Mouse (Mus musculus) forebrain, embryonic 15.5 days (tissue): ENCODE measurements around the gene Pink1. TPM values are rescaled to one million over a fixed set of nuclear protein-coding genes. Genes with fewer than 3 reads are reported as not detected.

Source experiments
- ATAC-seq: fragments of 200-750 bp; cut with Nextera tagmentation; replicated peaks from 2 replicates; pipeline ENCODE4 v1.8.0; 2017; ENCODE audit warnings: mild to moderate bottlenecking, moderate TSS enrichment, moderate library complexity
- H3K27ac ChIP-seq: fragments of 300-500 bp; sonication (generic); replicated peaks from 2 replicates; pipeline ENCODE4 v1.5.1; 2015; ENCODE audit warnings: mild to moderate bottlenecking, inconsistent platforms
- H3K27me3 ChIP-seq: fragments of 300-500 bp; sonication (generic); 2 replicates; pipeline ENCODE4 v1.6.1; 2015; ENCODE audit warnings: inconsistent platforms
- H3K36me3 ChIP-seq: fragments of 300-500 bp; sonication (generic); 2 replicates; pipeline ENCODE4 v1.6.1; 2015; ENCODE audit warnings: mild to moderate bottlenecking, inconsistent platforms
- H3K4me1 ChIP-seq: fragments of 300-500 bp; sonication (generic); 2 replicates; pipeline ENCODE4 v1.6.1; 2015; ENCODE audit warnings: inconsistent platforms
- H3K4me2 ChIP-seq: fragments of 300-500 bp; sonication (generic); replicated peaks from 2 replicates; pipeline ENCODE4 v1.6.1; 2015; ENCODE audit warnings: mild to moderate bottlenecking, inconsistent platforms
- H3K4me3 ChIP-seq: fragments of 300-500 bp; sonication (generic); 2 replicates; pipeline ENCODE4 v1.5.1; 2015; ENCODE audit warnings: mild to moderate bottlenecking, inconsistent platforms
- H3K9ac ChIP-seq: fragments of 300-500 bp; sonication (generic); replicated peaks from 2 replicates; pipeline ENCODE4 v1.6.1; 2015; ENCODE audit warnings: mild to moderate bottlenecking, inconsistent platforms
- H3K9me3 ChIP-seq: fragments of 300-500 bp; sonication (generic); 2 replicates; pipeline ENCODE4 v1.6.1; 2016; ENCODE audit warnings: inconsistent platforms
- WGBS: fragments of 180-500 bp; shearing (Covaris S2); methylation state at CpG from one replicate; pipeline ENCODE4 v1.1.7; 2015; ENCODE audit warnings: mixed read lengths; 5-methylcytosine and 5-hydroxymethylcytosine counted together
- polyA plus RNA-seq: library from polyadenylated mRNA; unstranded; fragments of >200 nt; fragmentation: Nextera tagmentation; extraction: Ambion mirVana; gene quantifications from 2 replicates; pipeline ENCODE4 v1.2.1, GENCODE M21; 2015

Pink1 gene
- polyA plus RNA-seq, 1 experiment from 2014 or later: 98.5 TPM

GRCm38 (mm10) chr4:138307739-138308138, 18.4 kb downstream of the Pink1 start:
- Histone ChIP-seq H3K9me3 (no peaks in the 10 kb centered on the region), H3K4me1 (peaks cover 32% of the 10 kb centered on the region), H3K4me3 (no peak overlapping the region), H3K27ac (no peak overlapping the region), H3K36me3 (peaks cover 32% of the 10 kb centered on the region), H3K9ac (no peak overlapping the region), H3K4me2 (no peak overlapping the region), H3K27me3 (no peaks in the 10 kb centered on the region)
- WGBS: 84% methylated on average over 12 of the region's 12 CpGs
- ATAC-seq: no peak

GRCm38 (mm10) chr4:138307025-138307424, 19.1 kb downstream of the Pink1 start:
- no peak overlapping the region for H3K27ac ChIP-seq
- H3K4me1 ChIP-seq: peaks cover 32% of the 10 kb centered on the region
- H3K4me2 ChIP-seq: no peak overlapping the region
- no peak overlapping the region for H3K9ac ChIP-seq
- 79% methylated on average over 3 of the region's 3 CpGs for WGBS
- H3K27me3 ChIP-seq: no peaks in the 10 kb centered on the region
- H3K9me3 ChIP-seq: no peaks in the 10 kb centered on the region
- ATAC-seq: no peak
- peaks cover 26% of the 10 kb centered on the region for H3K36me3 ChIP-seq
- H3K4me3 ChIP-seq: no peak overlapping the region

- H3K9me3 ChIP-seq: no peaks in the 10 kb centered on the region
- H3K27me3 ChIP-seq: no peaks in the 10 kb centered on the region
- H3K4me2 ChIP-seq: peak within 1 kb of the TSS; percentile 93
- peak; percentile 98 for ATAC-seq
- peak within 1 kb of the TSS; percentile 74 for H3K4me3 ChIP-seq
- peaks cover 32% of the 10 kb centered on the region for H3K4me1 ChIP-seq
- peaks cover 5% of the 10 kb centered on the region for H3K36me3 ChIP-seq
- whole genome bisulfite sequencing: under 1% methylated on average over 64 of the region's 64 CpGs
- peak within 1 kb of the TSS; percentile 79 for H3K27ac ChIP-seq
- peak within 1 kb of the TSS; percentile 78 for H3K9ac ChIP-seq
Observed at GRCm38 (mm10) chr4:138304340-138305104, 21.6 kb downstream of the Pink1 start, which contains the start of gene Ddost. Gene Ddost, plus strand, starts transcription at chr4:138304730.

- Histone ChIP-seq H3K9ac (peak overlapping the region; percentile 57), H3K4me2 (peak overlapping the region; percentile 93), H3K36me3 (no peaks in the 10 kb centered on the region), H3K4me3 (peak overlapping the region; percentile 74), H3K9me3 (no peaks in the 10 kb centered on the region), H3K4me1 (peaks cover 32% of the 10 kb centered on the region), H3K27ac (peak overlapping the region; percentile 79; the same call in 1 of the 2 replicates), H3K27me3 (no peaks in the 10 kb centered on the region)
- WGBS: 13% methylated on average over 18 of the region's 18 CpGs
- ATAC-seq: no peak
Observed at GRCm38 (mm10) chr4:138303742-138304141, 22.4 kb downstream of the Pink1 start.

GRCm38 (mm10) chr4:138303011-138303410, 23.1 kb downstream of the Pink1 start:
- Histone ChIP-seq H3K4me2 (no peak overlapping the region), H3K4me1 (peaks cover 32% of the 10 kb centered on the region), H3K4me3 (no peak overlapping the region), H3K36me3 (no peaks in the 10 kb centered on the region), H3K27me3 (no peaks in the 10 kb centered on the region), H3K9me3 (no peaks in the 10 kb centered on the region), H3K27ac (no peak overlapping the region), H3K9ac (no peak overlapping the region)
- ATAC-seq: no peak
- WGBS: 92% methylated on average over 3 of the region's 3 CpGs

GRCm38 (mm10) chr4:138301271-138301780, 24.8 kb downstream of the Pink1 start:
- Histone ChIP-seq H3K4me1 (peaks cover 19% of the 10 kb centered on the region), H3K36me3 (no peaks in the 10 kb centered on the region), H3K4me2 (no peak overlapping the region), H3K27me3 (no peaks in the 10 kb centered on the region), H3K9ac (no peak overlapping the region), H3K4me3 (no peak overlapping the region), H3K27ac (no peak overlapping the region), H3K9me3 (no peaks in the 10 kb centered on the region)
- ATAC-seq: no peak
- WGBS: 88% methylated on average over 10 of the region's 10 CpGs

GRCm38 (mm10) chr4:138293949-138294550, 32.1 kb downstream of the Pink1 start:
- no peak overlapping the region for H3K9ac ChIP-seq

GRCm38 (mm10) chr4:138293261-138293948, 32.7 kb downstream of the Pink1 start:
- H3K9ac ChIP-seq: no peak overlapping the region

More at GRCm38 (mm10) chr4:138293949-138294550, 32.1 kb downstream of the Pink1 start:
- Histone ChIP-seq H3K36me3 (no peaks in the 10 kb centered on the region), H3K4me2 (no peak overlapping the region), H3K27me3 (no peaks in the 10 kb centered on the region), H3K4me3 (no peak overlapping the region), H3K27ac (peak overlapping the region; percentile 73), H3K9me3 (no peaks in the 10 kb centered on the region), H3K4me1 (peaks cover 6% of the 10 kb centered on the region; the same call in 1 of the 2 replicates)
- WGBS: 73% methylated on average over 8 of the region's 14 CpGs
- ATAC-seq: 0 out of 2 replicates have a peak, but pooled peaks have one; percentile 16

GRCm38 (mm10) chr4:138292028-138292427, 34.1 kb downstream of the Pink1 start:
- Histone ChIP-seq H3K4me3 (no peak overlapping the region), H3K36me3 (no peaks in the 10 kb centered on the region), H3K27me3 (no peaks in the 10 kb centered on the region), H3K27ac (no peak overlapping the region), H3K9ac (no peak overlapping the region), H3K4me2 (no peak overlapping the region), H3K9me3 (no peaks in the 10 kb centered on the region), H3K4me1 (peaks cover 6% of the 10 kb centered on the region; the same call in 1 of the 2 replicates)
- ATAC-seq: no peak
- WGBS: 89% methylated on average over 13 of the region's 13 CpGs

More at GRCm38 (mm10) chr4:138293261-138293948, 32.7 kb downstream of the Pink1 start:
- Histone ChIP-seq H3K9me3 (no peaks in the 10 kb centered on the region), H3K4me1 (peaks cover 6% of the 10 kb centered on the region; the same call in 1 of the 2 replicates), H3K4me2 (0 out of 2 replicates have a peak overlapping the region, but pooled peaks have one; percentile 8), H3K27me3 (no peaks in the 10 kb centered on the region), H3K27ac (peak overlapping the region; percentile 73), H3K36me3 (no peaks in the 10 kb centered on the region), H3K4me3 (no peak overlapping the region)
- WGBS: 74% methylated on average over 18 of the region's 18 CpGs
- 0 out of 2 replicates have a peak, but pooled peaks have one; percentile 48 for ATAC-seq

GRCm38 (mm10) chr4:138288691-138289090, 37.4 kb downstream of the Pink1 start:
- H3K27ac ChIP-seq: no peak overlapping the region
- no peaks in the 10 kb centered on the region for H3K9me3 ChIP-seq
- H3K27me3 ChIP-seq: no peaks in the 10 kb centered on the region
- ATAC-seq: no peak
- no peak overlapping the region for H3K9ac ChIP-seq
- WGBS: 91% methylated on average over 7 of the region's 7 CpGs
- no peak overlapping the region for H3K4me2 ChIP-seq
- H3K4me1 ChIP-seq: peaks cover 5% of the 10 kb centered on the region; the same call in 1 of the 2 replicates
- H3K4me3 ChIP-seq: no peak overlapping the region
- no peaks in the 10 kb centered on the region for H3K36me3 ChIP-seq

GRCm38 (mm10) chr4:138286411-138286810, 39.7 kb downstream of the Pink1 start:
- no peaks in the 10 kb centered on the region for H3K27me3 ChIP-seq
- no peaks in the 10 kb centered on the region for H3K36me3 ChIP-seq
- ATAC-seq: no peak
- no peak overlapping the region for H3K27ac ChIP-seq
- no peak overlapping the region for H3K4me2 ChIP-seq
- WGBS: 89% methylated on average over 12 of the region's 12 CpGs
- no peak overlapping the region for H3K9ac ChIP-seq
- no peaks in the 10 kb centered on the region for H3K4me1 ChIP-seq
- no peaks in the 10 kb centered on the region for H3K9me3 ChIP-seq
- no peak overlapping the region for H3K4me3 ChIP-seq
